Mouse (Mus musculus): ENCODE measurements around the gene Apold1.

The Apold1 gene

DNA sequence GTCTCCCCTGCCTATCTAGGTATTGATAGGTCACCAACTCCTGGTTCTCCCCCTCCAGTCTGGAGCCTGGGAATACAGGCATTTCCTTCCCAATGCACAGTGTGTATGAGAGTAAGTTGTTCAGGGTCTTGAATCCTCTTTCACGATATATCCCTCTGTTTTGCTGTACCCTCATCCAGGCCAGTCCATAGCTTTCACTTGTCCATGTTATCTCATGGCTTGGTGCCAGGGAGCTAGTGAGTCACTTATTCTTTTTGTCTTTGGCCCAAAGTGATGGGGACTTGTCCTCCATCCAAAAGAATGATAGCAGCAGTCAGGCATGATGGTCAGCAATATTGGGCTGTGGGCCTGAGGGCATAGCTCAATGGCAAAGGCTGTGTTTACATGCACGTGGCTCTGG, 45.2 kb downstream of the Apold1 start:
- DNase-seq (ENCODE audit: low spot score in 2 of 2) = no peak

DNA sequence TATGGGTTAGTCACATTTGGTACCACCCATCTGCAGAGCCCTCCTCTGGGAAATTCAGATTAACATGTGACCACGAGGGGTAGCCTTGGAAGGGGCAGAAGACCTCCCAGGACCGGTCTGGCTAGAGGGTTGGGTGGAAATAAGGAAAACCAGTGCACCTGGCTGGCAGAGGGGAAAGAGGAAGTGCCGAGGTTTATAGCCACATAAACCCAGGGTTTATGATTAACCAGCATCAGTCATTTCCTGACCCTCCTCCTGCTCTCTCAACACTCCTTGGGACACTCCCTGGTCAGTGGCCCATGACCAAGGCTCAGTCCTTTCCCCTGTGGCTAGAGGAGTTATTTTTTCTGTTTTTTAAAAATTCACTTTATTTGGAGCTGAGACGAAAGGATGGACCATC, 47.7 kb downstream of the Apold1 start:
- no peak for DNase-seq (ENCODE audit: low spot score in 2 of 2)

Measured in natural killer cell, adult 2 months (primary cell).